Mouse (Mus musculus) c-Kit-positive CD71-positive TER-119-positive erythroid progenitor cells, embryonic 14.5 days (primary cell): ENCODE measurements at regions not wholly inside any gene's neighbourhood (a gene's known extent, or its start where the extent isn't known, plus 50 kb on each side); places are given as distances from the start of the nearest gene placed in this dataset.

Experiments used
- DNase-seq: peaks from one replicate; pipeline ENCODE4 v3.0.0-alpha.2; 2013; ENCODE audit warnings: low spot score

DNA sequence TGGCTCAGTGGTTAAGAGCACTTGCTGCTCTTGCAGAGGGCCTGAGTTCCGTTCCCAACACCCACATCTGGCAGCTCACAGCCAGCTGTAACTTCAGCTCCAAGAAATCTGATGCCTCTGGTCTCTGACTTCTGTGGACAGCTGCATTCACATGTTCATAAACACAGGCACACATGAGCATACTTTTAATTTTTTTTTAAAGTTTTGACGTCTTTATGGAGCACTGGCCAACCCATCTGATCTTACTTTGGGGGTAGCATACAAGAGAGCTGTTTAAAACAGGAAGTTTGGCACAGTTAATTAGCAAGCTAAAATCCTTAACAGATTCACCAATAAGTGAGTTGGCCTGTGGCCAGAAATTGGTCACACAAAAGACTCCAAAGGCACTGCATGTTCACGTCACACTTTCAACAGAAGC lies 81.2 kb upstream of the Atl2 start:
- DNase-seq, result no peak

DNA sequence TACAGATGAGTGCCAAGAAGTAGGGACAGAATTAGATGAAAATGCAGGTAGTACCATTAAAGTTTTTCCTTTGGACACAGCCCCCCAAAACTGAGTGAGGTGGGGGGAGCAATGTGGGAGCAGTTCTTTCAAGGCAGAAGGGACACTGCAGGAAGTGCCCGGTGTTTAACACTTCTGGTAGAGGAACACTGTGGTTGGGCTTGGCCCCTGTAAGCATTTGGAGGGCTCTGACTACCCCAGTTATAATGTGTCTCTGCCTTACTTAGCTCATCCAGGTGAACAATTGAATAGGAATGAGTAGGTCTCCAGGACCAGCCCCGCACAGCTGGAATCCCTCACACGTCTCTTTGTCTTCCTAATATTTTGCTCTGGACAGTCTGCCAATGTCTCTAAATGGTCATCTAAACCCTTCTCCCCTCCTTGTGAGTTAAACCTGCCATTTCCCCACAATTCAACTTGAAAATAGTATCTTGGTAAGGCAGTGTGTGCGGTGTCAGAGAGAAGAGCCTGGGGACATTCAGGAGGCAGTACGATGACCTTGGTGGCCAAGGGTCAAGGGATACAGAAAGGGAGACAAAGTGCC lies 80.7 kb upstream of the Atl2 start:
- no peak for DNase-seq

- peak; percentile 35 for DNase-seq
Measured at GRCm38 (mm10) chr17:79975997-79976443, 80.1 kb upstream of the Atl2 start.

- peak; percentile 23 for DNase-seq
Measured at GRCm38 (mm10) chr17:79975150-79975757, 79.3 kb upstream of the Atl2 start.

DNA sequence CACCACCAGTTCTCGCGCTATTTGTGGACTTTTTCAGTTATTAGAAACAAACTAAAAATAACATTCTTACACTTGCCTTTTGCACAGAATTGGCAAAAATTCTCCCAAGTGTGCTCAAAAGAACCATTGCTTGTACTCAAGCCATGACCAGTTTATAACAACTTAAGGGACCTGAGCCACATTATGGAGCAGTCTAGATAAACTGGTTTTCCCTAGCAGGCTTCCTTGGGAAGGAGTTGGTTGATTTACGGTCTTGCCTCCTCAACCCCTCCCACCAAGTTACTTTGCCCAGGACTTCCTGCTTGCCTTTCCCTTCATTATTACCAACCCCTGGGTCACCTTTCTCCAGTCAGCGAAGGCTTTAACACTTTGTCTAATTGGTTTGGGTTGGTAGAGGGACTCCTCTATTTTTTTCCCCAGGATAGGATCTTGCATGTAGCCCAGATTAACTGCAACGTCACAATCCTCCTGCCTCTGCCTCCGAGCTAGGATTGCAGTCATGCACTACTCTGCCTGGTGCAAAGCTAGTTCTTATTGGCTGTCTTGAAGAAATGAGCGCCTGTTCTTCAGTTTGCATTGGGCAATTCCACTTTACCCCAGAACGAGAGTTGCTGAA lies 75.9 kb upstream of the Atl2 start:
- DNase-seq, result no peak

DNA sequence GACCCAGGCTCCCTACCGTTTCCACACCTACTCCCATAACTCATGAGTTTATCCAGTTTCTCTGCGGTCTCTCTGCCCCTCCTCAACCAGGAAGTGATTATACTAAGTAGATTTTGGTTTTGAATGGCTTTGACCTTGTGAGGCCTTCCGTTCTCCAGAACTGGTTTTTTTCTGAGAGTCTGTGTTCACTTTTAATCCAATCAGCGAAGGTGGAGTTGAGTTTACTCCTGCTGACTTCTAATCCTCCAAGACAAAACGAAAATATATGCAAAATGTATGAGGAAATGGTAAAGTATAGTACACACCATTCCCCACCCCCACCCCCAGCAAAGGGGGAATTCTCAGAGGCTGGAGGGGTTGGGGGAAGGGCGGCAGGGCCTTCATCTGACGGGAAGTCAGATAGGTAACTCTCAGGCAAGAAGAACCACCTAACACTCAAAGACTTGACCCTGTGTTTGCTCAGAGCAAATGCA lies 73.6 kb upstream of the Atl2 start:
- no peak for DNase-seq

- DNase-seq, result peak; percentile 23
Measured at GRCm38 (mm10) chr17:79968819-79969218, 72.9 kb upstream of the Atl2 start.

DNA sequence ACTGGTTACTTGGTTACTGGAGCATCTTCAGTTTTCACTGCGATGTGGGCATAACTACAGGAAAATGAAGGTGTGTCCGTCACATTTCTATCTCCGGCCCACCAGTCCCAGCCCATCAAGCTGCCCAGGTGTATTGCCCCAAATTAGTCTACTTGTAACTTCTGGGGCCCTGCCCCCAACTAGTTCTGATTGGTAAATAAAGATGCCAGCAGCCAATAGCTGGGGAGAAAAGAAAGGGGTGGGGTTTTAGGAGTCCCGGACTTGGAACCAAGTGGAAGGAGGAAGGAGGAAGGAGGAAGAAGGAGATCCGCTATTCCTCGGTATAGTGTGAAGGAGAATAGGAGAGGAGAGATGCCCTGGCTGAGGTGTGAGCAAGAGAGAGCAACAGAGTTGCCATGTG lies 71.1 kb upstream of the Atl2 start:
- DNase-seq, result no peak

- no peak for DNase-seq
Measured at GRCm38 (mm10) chr17:79965625-79966024, 69.7 kb upstream of the Atl2 start.

- no peak for DNase-seq
Measured at GRCm38 (mm10) chr17:79964850-79965249, 68.9 kb upstream of the Atl2 start.

GRCm38 (mm10) chr17:79963330-79963729 lies 67.4 kb upstream of the Atl2 start:
- no peak for DNase-seq

DNA sequence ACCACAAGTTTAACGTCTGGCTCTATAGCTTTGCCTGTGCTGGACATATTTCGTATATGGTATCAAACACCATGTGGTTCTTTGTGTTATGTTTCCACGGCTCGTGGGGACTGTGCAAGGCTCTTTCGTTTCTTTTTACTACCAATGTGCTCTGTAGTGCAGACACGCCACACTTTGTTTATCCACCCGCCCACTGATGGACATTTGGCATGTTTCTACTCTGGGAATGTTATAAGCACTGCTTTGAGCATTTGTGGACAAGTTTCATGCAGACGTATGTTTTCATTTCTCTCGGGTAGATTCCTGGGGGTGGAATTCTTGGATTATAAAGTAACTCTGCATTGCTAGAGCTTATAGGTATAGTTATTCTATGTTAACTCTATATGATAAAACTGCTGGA lies 65.5 kb upstream of the Atl2 start:
- no peak for DNase-seq

DNA sequence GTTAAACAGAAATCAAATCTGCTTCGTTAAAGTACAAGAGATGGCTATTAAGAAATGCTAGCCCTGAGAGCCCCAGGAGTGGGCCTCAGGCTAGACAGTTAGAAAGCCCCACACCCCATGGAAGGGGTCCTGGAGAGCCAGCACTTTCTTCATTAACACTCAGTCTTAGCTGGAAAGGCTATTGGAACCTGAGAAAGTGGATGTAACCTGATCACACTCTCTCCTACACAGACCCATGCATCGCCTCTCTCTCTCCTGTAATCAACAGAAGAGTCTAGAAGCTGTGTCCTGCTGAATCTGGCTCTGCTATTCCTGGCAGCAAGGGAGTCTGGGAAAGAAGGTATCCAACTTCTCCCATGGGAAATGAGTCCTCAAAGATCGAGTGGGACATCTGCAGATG lies 64.8 kb upstream of the Atl2 start:
- DNase-seq, result no peak

DNA sequence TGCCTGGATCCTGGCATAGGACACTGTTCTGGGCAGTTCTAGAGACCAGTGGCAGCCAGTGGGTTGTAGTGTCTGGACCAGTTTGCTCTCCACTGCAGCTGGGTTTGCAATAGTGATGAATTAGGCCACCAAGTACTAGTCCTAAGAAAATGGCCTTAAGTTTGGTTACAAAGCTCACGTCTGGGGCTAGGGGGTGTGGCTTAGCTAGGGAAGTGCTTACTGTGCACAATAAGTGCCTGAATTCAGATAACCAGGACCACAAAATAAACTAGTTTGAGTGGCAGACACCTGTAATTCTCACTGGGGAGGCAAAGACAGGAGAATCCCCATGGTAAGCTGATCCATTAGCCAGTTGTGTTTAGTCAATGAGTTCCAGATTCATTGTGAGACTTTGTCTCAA lies 59.3 kb upstream of the Atl2 start:
- no peak for DNase-seq

- DNase-seq, result no peak
Measured at GRCm38 (mm10) chr17:79954624-79955244, 58.8 kb upstream of the Atl2 start.

- no peak for DNase-seq
Measured at GRCm38 (mm10) chr17:79948591-79949475, 52.9 kb upstream of the Atl2 start.
